Mouse (Mus musculus) heart, embryonic 11.5 days (tissue): ENCODE data around the gene Pcbp4. TPM values are rescaled to one million over a fixed set of nuclear protein-coding genes. Genes with fewer than 3 reads are reported as not detected.

Source experiments
- polyA plus RNA-seq: library from polyadenylated mRNA; unstranded; fragments of >200 nt; fragmentation: Nextera tagmentation; extraction: Ambion mirVana; gene quantifications from 2 replicates; pipeline ENCODE4 v1.2.1, GENCODE M21; 2014

The Pcbp4 gene
- polyA plus RNA-seq, 1 experiment from 2014 or later = 80.4 TPM

Other genes with a start within 250 kb of the Pcbp4 start
- gene Tlr9, start 230.7 kb upstream of the Pcbp4 start, polyA plus RNA-seq = not detected in 2 replicates
- gene Alas1, start 204.6 kb upstream of the Pcbp4 start, polyA plus RNA-seq = 121 and 128 TPM in 2 replicates
- gene Poc1a, start 172.2 kb upstream of the Pcbp4 start, polyA plus RNA-seq = 28.4 and 31.1 TPM in 2 replicates
- 19.8 and 22.0 TPM in 2 replicates for gene Dusp7, start 84.7 kb upstream of the Pcbp4 start, polyA plus RNA-seq
- 695 and 851 TPM in 2 replicates for gene Rpl29, start 23.8 kb upstream of the Pcbp4 start, polyA plus RNA-seq
- gene Acy1, start 15.0 kb upstream of the Pcbp4 start, polyA plus RNA-seq = 23.2 and 27.7 TPM in 2 replicates
- 4.7 and 5.0 TPM in 2 replicates for gene Abhd14b, start 5.8 kb upstream of the Pcbp4 start, polyA plus RNA-seq
- gene Abhd14a, start 5.6 kb upstream of the Pcbp4 start, polyA plus RNA-seq = 41.2 and 41.9 TPM in 2 replicates
- 0.25 and 0.46 TPM in 2 replicates for gene Gpr62, start 12.6 kb downstream of the Pcbp4 start, polyA plus RNA-seq
- gene Rrp9, start 22.7 kb downstream of the Pcbp4 start, polyA plus RNA-seq = 31.3 and 32.9 TPM in 2 replicates
- 1.0 and 1.9 TPM in 2 replicates for gene Parp3, start 23.7 kb downstream of the Pcbp4 start, polyA plus RNA-seq
- gene Iqcf1, start 46.7 kb downstream of the Pcbp4 start, polyA plus RNA-seq = not detected in 2 replicates
- gene Iqcf5, start 61.3 kb downstream of the Pcbp4 start, polyA plus RNA-seq = not detected in 2 replicates
- not detected in 2 replicates for gene Iqcf3, start 108.3 kb downstream of the Pcbp4 start, polyA plus RNA-seq
- gene Iqcf4, start 117.7 kb downstream of the Pcbp4 start, polyA plus RNA-seq = not detected in 2 replicates
- gene Iqcf6, start 173.3 kb downstream of the Pcbp4 start, polyA plus RNA-seq = not detected in 2 replicates
- gene Grm2, start 202.8 kb downstream of the Pcbp4 start, polyA plus RNA-seq = 0.18 TPM in 1 of 2 replicates, not detected in the other
- 34.7 and 36.8 TPM in 2 replicates for gene Tex264, start 232.6 kb downstream of the Pcbp4 start, polyA plus RNA-seq